Mouse (Mus musculus): ENCODE measurements around the gene Cdk19.
A peak's percentile ranks its signal among the peaks of the same experiment; 100 is the strongest.

Cdk19 gene

GRCm38 (mm10) chr10:40339351-40339964 is at the start of gene Cdk19:
Cdk19 (plus strand) TSS chr10:40339564.
- no peak for DNase-seq (ENCODE audit: low read depth, low spot score)

GRCm38 (mm10) chr10:40292640-40293039 is 46.7 kb upstream of the Cdk19 start:
- DNase-seq (ENCODE audit: low read depth, low spot score): no peak

- DNase-seq (ENCODE audit: low read depth, low spot score): peak; percentile 94
Measured at GRCm38 (mm10) chr10:40300648-40301171, 38.7 kb upstream of the Cdk19 start.

- peak; percentile 39 for DNase-seq (ENCODE audit: low read depth, low spot score)
Measured at GRCm38 (mm10) chr10:40301181-40302075, 37.9 kb upstream of the Cdk19 start.

- peak; percentile 98 for DNase-seq (ENCODE audit: low read depth, low spot score)
Measured at GRCm38 (mm10) chr10:40302140-40302985, 37.0 kb upstream of the Cdk19 start, which contains the start of gene Amd1. Amd1 (minus strand) TSS chr10:40302186.

- DNase-seq (ENCODE audit: low read depth, low spot score): peak; percentile 62
Measured at GRCm38 (mm10) chr10:40305989-40306388, 33.4 kb upstream of the Cdk19 start.

GRCm38 (mm10) chr10:40307826-40308583 is 31.4 kb upstream of the Cdk19 start:
- DNase-seq (ENCODE audit: low read depth, low spot score): peak; percentile 19

GRCm38 (mm10) chr10:40309884-40310635 is 29.3 kb upstream of the Cdk19 start:
- DNase-seq (ENCODE audit: low read depth, low spot score): peak; percentile 88

GRCm38 (mm10) chr10:40312781-40313180 is 26.6 kb upstream of the Cdk19 start:
- no peak for DNase-seq (ENCODE audit: low read depth, low spot score)

- DNase-seq (ENCODE audit: low read depth, low spot score): no peak
Measured at GRCm38 (mm10) chr10:40316841-40317585, 22.4 kb upstream of the Cdk19 start.

- DNase-seq (ENCODE audit: low read depth, low spot score): no peak
Measured at GRCm38 (mm10) chr10:40320306-40320705, 19.1 kb upstream of the Cdk19 start.

- DNase-seq (ENCODE audit: low read depth, low spot score): peak; percentile 72
Measured at GRCm38 (mm10) chr10:40328004-40328551, 11.3 kb upstream of the Cdk19 start.

- DNase-seq (ENCODE audit: low read depth, low spot score): peak; percentile 64
Measured at GRCm38 (mm10) chr10:40330262-40330661, 9.1 kb upstream of the Cdk19 start.

- peak; percentile 61 for DNase-seq (ENCODE audit: low read depth, low spot score)
Measured at GRCm38 (mm10) chr10:40332864-40333263, 6.5 kb upstream of the Cdk19 start.

GRCm38 (mm10) chr10:40342036-40342435 is 2.7 kb downstream of the Cdk19 start:
- DNase-seq (ENCODE audit: low read depth, low spot score): no peak

GRCm38 (mm10) chr10:40346776-40347403 is 7.5 kb downstream of the Cdk19 start:
- no peak for DNase-seq (ENCODE audit: low read depth, low spot score)

- no peak for DNase-seq (ENCODE audit: low read depth, low spot score)
Measured at GRCm38 (mm10) chr10:40347461-40347954, 8.1 kb downstream of the Cdk19 start.

Measured in R1 (cell line).